Mouse (Mus musculus) myocyte (in vitro differentiated cells): ENCODE data around the gene Cacna2d3.

Experiments
- MYOD1 ChIP-seq, 3 experiments: IDR thresholded peaks; one replicate each; pipeline ENCODE4 v1.6.1; 2011; ENCODE audit warnings: control low read depth in 2 of 3, low read depth in 2 of 3, mild to moderate bottlenecking in 2 of 3, moderate library complexity in 1 of 3; ENCODE audit not compliant: insufficient read length in 2 of 3, control insufficient read depth in 1 of 3
- POLR2A ChIP-seq: IDR thresholded peaks from one replicate; pipeline ENCODE4 v1.6.1; 2011; ENCODE audit warnings: low read depth, mild to moderate bottlenecking, control low read depth, moderate library complexity; ENCODE audit not compliant: insufficient read length
- REST ChIP-seq: IDR thresholded peaks from one replicate; pipeline ENCODE4 v1.6.1; 2011; ENCODE audit warnings: mild to moderate bottlenecking, control low read depth, moderate library complexity; ENCODE audit not compliant: insufficient read depth, insufficient read length
- TCF12 ChIP-seq: IDR thresholded peaks from one replicate; pipeline ENCODE4 v1.6.1; 2011; ENCODE audit warnings: mild to moderate bottlenecking, control low read depth; ENCODE audit not compliant: poor library complexity, insufficient read depth, severe bottlenecking
- TCF3 ChIP-seq: IDR thresholded peaks from one replicate; pipeline ENCODE4 v1.6.1; 2011; ENCODE audit warnings: low read depth, control low read depth; ENCODE audit not compliant: insufficient read length

DNA sequence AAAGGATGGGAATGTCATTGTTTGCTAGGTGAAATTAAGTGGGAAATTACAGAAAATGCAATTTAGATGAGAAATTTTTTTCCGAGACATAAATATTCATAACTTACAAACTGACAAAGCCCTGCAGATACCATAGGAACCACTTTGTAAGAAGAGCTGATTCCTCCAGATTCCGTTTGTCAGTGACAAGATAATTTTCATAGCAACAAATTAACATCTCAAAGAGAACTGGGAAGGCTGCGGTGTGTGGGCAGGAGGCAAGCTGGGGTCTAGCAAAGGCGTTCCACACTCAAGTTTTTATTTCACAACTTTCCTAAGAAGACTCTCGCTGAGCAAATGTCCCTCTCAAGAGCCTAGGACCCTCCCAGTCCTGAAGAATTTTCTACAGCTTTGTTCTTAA, 71.1 kb downstream of the Cacna2d3 start:
- TF ChIP-seq MYOD1 (IDR thresholded peaks at IDR 0.05; ENCODE audit: control insufficient read depth in 1 of 3, insufficient read length in 2 of 3, low read depth in 2 of 3) (no peak), POLR2A (no peak), REST (no peak), TCF12 (no peak), TCF3 (no peak)
